Mouse (Mus musculus): ENCODE data around the gene Eml2. TPM values are rescaled to one million over a fixed set of nuclear protein-coding genes. Genes with fewer than 3 reads are reported as not detected.

Eml2 gene
- total and polyA plus RNA-seq, 2 experiments from 2014 or later, result 13.4 to 89.0 TPM

DNA sequence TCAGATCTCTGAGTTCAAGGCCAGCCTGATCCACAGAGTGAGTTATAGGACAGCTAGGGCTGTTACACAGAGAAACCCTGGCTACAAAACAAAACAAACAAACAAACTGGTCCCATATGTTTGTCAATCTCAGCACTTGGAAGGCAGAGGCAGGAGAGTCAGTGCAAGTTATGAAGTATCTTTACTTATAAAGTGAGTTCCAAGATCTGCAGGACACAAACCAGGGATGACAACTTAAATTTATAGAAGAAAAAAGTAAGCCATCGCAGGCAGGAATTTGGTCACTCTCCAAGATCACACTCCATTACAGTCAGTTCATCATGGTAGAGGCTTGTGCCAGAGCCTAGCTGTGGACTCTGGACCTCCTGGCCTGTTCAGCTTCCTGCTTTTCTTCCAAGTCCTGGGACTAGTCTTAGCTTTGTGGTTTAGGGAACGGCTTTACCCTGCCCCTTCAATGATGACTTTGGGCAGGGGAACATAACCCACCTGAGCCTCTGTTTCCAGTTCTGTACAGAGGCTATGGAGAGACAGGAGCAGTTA, 53.9 kb downstream of the Eml2 start:
- no peak for TF ChIP-seq CTCF (IDR thresholded peaks at IDR 0.05)
- ATAC-seq (ENCODE audit: low FRiP score), result no peak
- Histone ChIP-seq H3K9ac (replicated peaks; ENCODE audit: low read length, poor library complexity, severe bottlenecking) (no peak overlapping the region), H3K36me3 (ENCODE audit: insufficient read depth, low read length) (no peaks in the 10 kb centered on the region), H3K4me2 (ENCODE audit: low read depth, low read length, poor library complexity, severe bottlenecking) (no peak overlapping the region), H3K9me3 (ENCODE audit: low read length) (no peaks in the 10 kb centered on the region), H3K27me3 (ENCODE audit: insufficient read depth, low read length) (no peaks in the 10 kb centered on the region), H3K4me3 (ENCODE audit: low read depth, low read length) (no peak overlapping the region), H3K4me1 (ENCODE audit: insufficient read depth, low read length) (peaks cover 11% of the 10 kb centered on the region), H3K27ac (ENCODE audit: low read depth, low read length) (no peak overlapping the region)
- WGBS, result 100% methylated on average over 2 of the region's 2 CpGs
- DNase-seq (ENCODE audit: low spot score), result no peak

DNA sequence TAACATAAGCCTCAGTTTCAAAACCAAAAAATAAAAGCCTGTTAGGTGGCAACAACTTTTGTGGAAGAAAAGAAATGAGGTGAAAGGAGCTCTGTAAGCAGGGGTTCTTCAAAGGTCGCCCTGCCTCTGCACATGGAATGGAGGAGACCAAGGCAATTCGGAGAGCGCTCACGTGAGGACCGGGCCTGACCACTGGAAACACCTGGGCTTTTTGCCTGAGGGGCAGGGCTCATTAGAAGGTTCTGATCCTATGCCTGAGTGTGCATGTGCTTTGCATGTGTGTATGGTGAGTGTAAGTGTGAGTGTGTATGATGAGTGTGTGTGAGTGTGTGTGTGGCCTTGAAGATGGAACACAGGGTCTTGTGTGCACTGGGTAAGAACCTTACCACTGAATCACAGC, 54.7 kb downstream of the Eml2 start:
- no peaks in the 10 kb centered on the region; the same call in 1 of the 2 replicates for H3K36me3 ChIP-seq (ENCODE audit: insufficient read depth, low read length)
- 98% methylated on average over 5 of the region's 5 CpGs for WGBS
- DNase-seq (ENCODE audit: low spot score) (no peak), ATAC-seq (ENCODE audit: low FRiP score) (no peak)
- H3K9me3 ChIP-seq (ENCODE audit: low read length), result no peaks in the 10 kb centered on the region
- no peak for TF ChIP-seq CTCF (IDR thresholded peaks at IDR 0.05)
- no peak overlapping the region for H3K27ac ChIP-seq (ENCODE audit: low read depth, low read length)
- H3K9ac ChIP-seq (replicated peaks; ENCODE audit: low read length, poor library complexity, severe bottlenecking), result no peak overlapping the region
- H3K27me3 ChIP-seq (ENCODE audit: insufficient read depth, low read length), result no peaks in the 10 kb centered on the region
- H3K4me2 ChIP-seq (ENCODE audit: low read depth, low read length, poor library complexity, severe bottlenecking), result no peak overlapping the region
- no peak overlapping the region for H3K4me3 ChIP-seq (ENCODE audit: low read depth, low read length)
- peaks cover 11% of the 10 kb centered on the region for H3K4me1 ChIP-seq (ENCODE audit: insufficient read depth, low read length)

DNA sequence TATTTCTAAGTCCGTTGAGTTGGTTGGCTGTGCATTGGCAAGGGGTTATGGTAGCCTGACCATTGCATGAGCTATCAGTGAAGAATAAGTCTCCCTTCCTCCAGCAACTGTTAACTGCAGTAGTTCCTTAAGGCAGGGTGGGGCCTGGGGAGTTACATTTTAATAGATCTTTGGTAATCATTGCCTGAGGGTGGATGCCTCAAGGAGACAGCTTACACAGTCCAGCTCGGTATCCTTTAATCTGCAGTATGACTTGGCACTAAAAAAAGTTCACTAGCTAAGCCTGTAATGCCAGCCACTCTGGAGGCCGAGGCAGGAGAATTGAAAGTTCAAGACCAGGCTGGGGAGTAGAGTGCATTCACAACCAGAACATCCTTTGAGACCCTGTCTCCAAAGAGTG, 55.6 kb downstream of the Eml2 start:
- 93% methylated on average over 3 of the region's 3 CpGs for WGBS

DNA sequence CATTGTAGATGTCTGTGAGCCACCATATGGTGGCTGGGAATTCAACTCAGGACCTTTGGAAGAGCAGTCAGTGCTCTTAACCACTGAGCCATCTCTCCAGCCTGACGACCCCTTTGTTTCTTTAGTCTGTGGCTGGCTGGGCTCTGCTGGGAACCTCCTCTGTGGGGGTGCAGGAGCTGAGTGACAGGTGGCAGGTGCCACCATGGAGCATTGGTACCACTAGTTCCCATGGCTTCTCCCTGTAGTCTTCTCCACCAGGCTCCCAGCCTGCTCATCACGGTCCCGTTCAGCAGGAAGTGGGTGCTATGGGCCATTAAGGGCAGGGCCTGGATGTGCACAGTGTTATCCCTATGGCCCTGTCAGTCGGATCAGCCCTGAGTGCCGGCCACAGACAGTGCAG, 58.4 kb downstream of the Eml2 start:
- H3K9me3 ChIP-seq (ENCODE audit: low read length), result no peaks in the 10 kb centered on the region
- H3K9ac ChIP-seq (replicated peaks; ENCODE audit: low read length, poor library complexity, severe bottlenecking), result no peak overlapping the region
- H3K4me1 ChIP-seq (ENCODE audit: insufficient read depth, low read length), result peaks cover under 1% of the 10 kb centered on the region; the same call in 1 of the 2 replicates
- H3K27ac ChIP-seq (ENCODE audit: low read depth, low read length), result no peak overlapping the region
- ATAC-seq (ENCODE audit: low FRiP score), result no peak
- 76% methylated on average over 5 of the region's 5 CpGs for WGBS
- no peaks in the 10 kb centered on the region for H3K27me3 ChIP-seq (ENCODE audit: insufficient read depth, low read length)
- no peak for DNase-seq (ENCODE audit: low spot score)
- H3K4me3 ChIP-seq (ENCODE audit: low read depth, low read length), result no peak overlapping the region
- TF ChIP-seq CTCF (IDR thresholded peaks at IDR 0.05), result no peak
- H3K4me2 ChIP-seq (ENCODE audit: low read depth, low read length, poor library complexity, severe bottlenecking), result no peak overlapping the region
- no peaks in the 10 kb centered on the region; the same call in 1 of the 2 replicates for H3K36me3 ChIP-seq (ENCODE audit: insufficient read depth, low read length)

More for the DNA sequence above, 55.6 kb downstream of the Eml2 start:
- Histone ChIP-seq H3K9me3 (ENCODE audit: low read length) (no peaks in the 10 kb centered on the region), H3K4me2 (ENCODE audit: low read depth, low read length, poor library complexity, severe bottlenecking) (no peak overlapping the region), H3K36me3 (ENCODE audit: insufficient read depth, low read length) (no peaks in the 10 kb centered on the region; the same call in 1 of the 2 replicates), H3K4me3 (ENCODE audit: low read depth, low read length) (no peak overlapping the region), H3K27ac (ENCODE audit: low read depth, low read length) (no peak overlapping the region), H3K27me3 (ENCODE audit: insufficient read depth, low read length) (no peaks in the 10 kb centered on the region), H3K4me1 (ENCODE audit: insufficient read depth, low read length) (peaks cover 8% of the 10 kb centered on the region), H3K9ac (replicated peaks; ENCODE audit: low read length, poor library complexity, severe bottlenecking) (no peak overlapping the region)
- ATAC-seq (ENCODE audit: low FRiP score) (no peak), DNase-seq (ENCODE audit: low spot score) (no peak)
- TF ChIP-seq CTCF (IDR thresholded peaks at IDR 0.05), result no peak

DNA sequence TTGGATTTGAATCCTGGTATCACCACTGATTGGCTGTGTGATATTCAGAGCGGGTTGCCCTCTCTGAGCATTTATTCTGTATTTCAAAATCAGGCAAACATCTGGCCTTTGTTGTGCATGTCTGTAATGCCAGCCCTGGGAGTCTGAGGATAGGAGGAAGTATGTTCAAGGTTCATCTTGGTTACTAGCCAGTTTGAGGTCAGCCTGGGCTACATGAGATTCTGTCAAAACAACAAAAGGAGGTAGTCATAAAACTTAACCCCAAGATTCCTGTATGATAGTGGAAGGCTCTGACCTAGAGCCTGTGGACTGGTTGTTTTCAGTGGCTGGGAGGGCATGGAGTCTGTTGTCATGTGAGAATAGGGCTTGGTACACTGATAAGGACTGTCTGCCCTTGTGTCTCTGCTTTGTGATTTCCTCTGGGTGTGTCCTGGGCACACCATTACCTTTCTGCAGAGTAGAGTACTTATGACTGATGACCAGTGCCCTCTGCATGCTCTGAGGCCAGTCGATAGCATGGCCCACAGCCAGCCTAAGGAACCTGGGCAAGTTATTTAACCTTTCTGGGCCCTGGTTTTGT, 59.0 kb downstream of the Eml2 start:
- no peak overlapping the region for H3K4me2 ChIP-seq (ENCODE audit: low read depth, low read length, poor library complexity, severe bottlenecking)
- H3K4me1 ChIP-seq (ENCODE audit: insufficient read depth, low read length), result no peaks in the 10 kb centered on the region
- WGBS, result 94% methylated on average over 2 of the region's 2 CpGs
- no peak overlapping the region for H3K27ac ChIP-seq (ENCODE audit: low read depth, low read length)
- ATAC-seq (ENCODE audit: low FRiP score) (no peak), DNase-seq (ENCODE audit: low spot score) (no peak)
- H3K36me3 ChIP-seq (ENCODE audit: insufficient read depth, low read length), result no peaks in the 10 kb centered on the region; the same call in 1 of the 2 replicates
- TF ChIP-seq CTCF (IDR thresholded peaks at IDR 0.05), result no peak
- H3K9ac ChIP-seq (replicated peaks; ENCODE audit: low read length, poor library complexity, severe bottlenecking), result no peak overlapping the region
- no peaks in the 10 kb centered on the region for H3K9me3 ChIP-seq (ENCODE audit: low read length)
- H3K27me3 ChIP-seq (ENCODE audit: insufficient read depth, low read length), result no peaks in the 10 kb centered on the region
- H3K4me3 ChIP-seq (ENCODE audit: low read depth, low read length), result no peak overlapping the region

DNA sequence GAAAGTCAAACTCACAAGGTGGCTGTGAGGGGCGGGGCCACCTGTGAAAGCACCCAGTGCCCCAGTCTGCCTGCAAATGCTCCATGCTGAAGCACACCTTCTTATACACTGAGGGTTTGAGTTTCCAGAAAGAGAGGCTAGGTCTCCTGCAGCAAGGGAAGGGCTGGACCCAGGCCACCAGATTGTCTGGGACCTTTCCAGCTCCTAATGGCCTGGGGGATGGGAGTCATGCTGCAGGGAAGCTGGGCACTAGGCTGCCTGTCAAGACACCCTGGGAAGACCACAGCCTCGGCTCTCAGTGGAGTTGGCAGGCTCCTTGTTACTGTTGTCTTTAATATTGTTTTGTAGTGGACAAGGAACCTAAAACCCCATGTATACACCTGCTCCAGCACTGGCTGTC, 60.2 kb downstream of the Eml2 start:
- 73% methylated on average over 2 of the region's 2 CpGs for WGBS
- Histone ChIP-seq H3K9ac (replicated peaks; ENCODE audit: low read length, poor library complexity, severe bottlenecking) (no peak overlapping the region; the same call in 1 of the 2 replicates), H3K4me2 (ENCODE audit: low read depth, low read length, poor library complexity, severe bottlenecking) (no peak overlapping the region), H3K36me3 (ENCODE audit: insufficient read depth, low read length) (no peaks in the 10 kb centered on the region; the same call in 1 of the 2 replicates), H3K9me3 (ENCODE audit: low read length) (no peaks in the 10 kb centered on the region), H3K4me1 (ENCODE audit: insufficient read depth, low read length) (no peaks in the 10 kb centered on the region), H3K4me3 (ENCODE audit: low read depth, low read length) (no peak overlapping the region), H3K27ac (ENCODE audit: low read depth, low read length) (no peak overlapping the region), H3K27me3 (ENCODE audit: insufficient read depth, low read length) (no peaks in the 10 kb centered on the region)
- TF ChIP-seq CTCF (IDR thresholded peaks at IDR 0.05), result no peak
- peak; percentile 27 for DNase-seq (ENCODE audit: low spot score)
- ATAC-seq (ENCODE audit: low FRiP score), result no peak
